Mouse (Mus musculus) hindbrain, embryonic 15.5 days (tissue): ENCODE measurements around the gene Phf14. TPM values are rescaled to one million over a fixed set of nuclear protein-coding genes. Genes with fewer than 3 reads are reported as not detected.
"Not testable (repeated sequence)": the region's sequence is repeated elsewhere in the genome, so short reads cannot be mapped to it uniquely, and the experiment has no call there.

Experiments
- ATAC-seq: fragments of 200-750 bp; cut with Nextera tagmentation; 2 replicates; pipeline ENCODE4 v1.8.0; 2017; ENCODE audit warnings: low read depth, moderate number of reproducible peaks, moderate TSS enrichment; ENCODE audit not compliant: low FRiP score
- H3K27ac ChIP-seq: fragments of 300-500 bp; sonication (generic); replicated peaks from 2 replicates; pipeline ENCODE4 v1.5.1; 2015; ENCODE audit warnings: mild to moderate bottlenecking, inconsistent platforms
- H3K27me3 ChIP-seq: fragments of 300-500 bp; sonication (generic); 2 replicates; pipeline ENCODE4 v1.6.1; 2015; ENCODE audit warnings: control low read depth, inconsistent platforms
- H3K36me3 ChIP-seq: fragments of 300-500 bp; sonication (generic); 2 replicates; pipeline ENCODE4 v1.6.1; 2015; ENCODE audit warnings: control low read depth, inconsistent platforms
- H3K4me1 ChIP-seq: fragments of 300-500 bp; sonication (generic); replicated peaks from 2 replicates; pipeline ENCODE4 v1.6.1; 2015; ENCODE audit warnings: control low read depth, inconsistent platforms
- H3K4me2 ChIP-seq: fragments of 300-500 bp; sonication (generic); 2 replicates; pipeline ENCODE4 v1.6.1; 2015; ENCODE audit warnings: moderate library complexity, mild to moderate bottlenecking, inconsistent platforms
- H3K4me3 ChIP-seq: fragments of 300-500 bp; sonication (generic); 2 replicates; pipeline ENCODE4 v1.5.1; 2015; ENCODE audit warnings: mild to moderate bottlenecking, inconsistent platforms
- H3K9ac ChIP-seq: fragments of 300-500 bp; sonication (generic); 2 replicates; pipeline ENCODE4 v1.6.1; 2015; ENCODE audit warnings: inconsistent platforms
- H3K9me3 ChIP-seq: fragments of 300-500 bp; sonication (generic); 2 replicates; pipeline ENCODE4 v1.6.1; 2016; ENCODE audit warnings: control low read depth, inconsistent platforms
- WGBS: fragments of 180-500 bp; shearing (Covaris S2); methylation state at CpG from one replicate; pipeline ENCODE4 v1.1.7; 2015; 5-methylcytosine and 5-hydroxymethylcytosine counted together
- polyA plus RNA-seq: library from polyadenylated mRNA; unstranded; fragments of >200 nt; fragmentation: Nextera tagmentation; extraction: Ambion mirVana; gene quantifications from 2 replicates; pipeline ENCODE4 v1.2.1, GENCODE M21; 2015

Phf14 gene
- polyA plus RNA-seq, 1 experiment from 2014 or later: 82.0 TPM

GRCm38 (mm10) chr6:12107326-12107725 is 199.7 kb downstream of the Phf14 start:
- H3K27me3 ChIP-seq: no peaks in the 10 kb centered on the region
- H3K9me3 ChIP-seq: no peaks in the 10 kb centered on the region
- no peaks in the 10 kb centered on the region for H3K36me3 ChIP-seq
- no peak overlapping the region for H3K4me2 ChIP-seq
- H3K27ac ChIP-seq: no peak overlapping the region
- H3K9ac ChIP-seq: no peak overlapping the region
- WGBS: 75% methylated on average over 10 of the region's 10 CpGs
- H3K4me3 ChIP-seq: no peak overlapping the region
- ATAC-seq: no peak
- no peaks in the 10 kb centered on the region for H3K4me1 ChIP-seq

GRCm38 (mm10) chr6:12107786-12108185 is 200.2 kb downstream of the Phf14 start:
- Histone ChIP-seq H3K36me3 (no peaks in the 10 kb centered on the region), H3K9ac (no peak overlapping the region), H3K4me3 (no peak overlapping the region), H3K4me1 (no peaks in the 10 kb centered on the region), H3K4me2 (no peak overlapping the region), H3K9me3 (no peaks in the 10 kb centered on the region), H3K27me3 (no peaks in the 10 kb centered on the region), H3K27ac (no peak overlapping the region)
- ATAC-seq: no peak
- 24% methylated on average over 8 of the region's 8 CpGs for WGBS

- H3K9ac ChIP-seq: no peak overlapping the region
- peaks cover 17% of the 10 kb centered on the region for H3K4me1 ChIP-seq
- H3K4me3 ChIP-seq: no peak overlapping the region
- no peaks in the 10 kb centered on the region for H3K9me3 ChIP-seq
- H3K27ac ChIP-seq: peak overlapping the region; percentile 58
- H3K36me3 ChIP-seq: no peaks in the 10 kb centered on the region
- WGBS: 28% methylated on average over 11 of the region's 11 CpGs
- ATAC-seq: peak; percentile 36; the same call in 1 of the 2 replicates
- no peaks in the 10 kb centered on the region for H3K27me3 ChIP-seq
- H3K4me2 ChIP-seq: no peak overlapping the region
Measured at GRCm38 (mm10) chr6:12116926-12117818, 209.6 kb downstream of the Phf14 start.

DNA sequence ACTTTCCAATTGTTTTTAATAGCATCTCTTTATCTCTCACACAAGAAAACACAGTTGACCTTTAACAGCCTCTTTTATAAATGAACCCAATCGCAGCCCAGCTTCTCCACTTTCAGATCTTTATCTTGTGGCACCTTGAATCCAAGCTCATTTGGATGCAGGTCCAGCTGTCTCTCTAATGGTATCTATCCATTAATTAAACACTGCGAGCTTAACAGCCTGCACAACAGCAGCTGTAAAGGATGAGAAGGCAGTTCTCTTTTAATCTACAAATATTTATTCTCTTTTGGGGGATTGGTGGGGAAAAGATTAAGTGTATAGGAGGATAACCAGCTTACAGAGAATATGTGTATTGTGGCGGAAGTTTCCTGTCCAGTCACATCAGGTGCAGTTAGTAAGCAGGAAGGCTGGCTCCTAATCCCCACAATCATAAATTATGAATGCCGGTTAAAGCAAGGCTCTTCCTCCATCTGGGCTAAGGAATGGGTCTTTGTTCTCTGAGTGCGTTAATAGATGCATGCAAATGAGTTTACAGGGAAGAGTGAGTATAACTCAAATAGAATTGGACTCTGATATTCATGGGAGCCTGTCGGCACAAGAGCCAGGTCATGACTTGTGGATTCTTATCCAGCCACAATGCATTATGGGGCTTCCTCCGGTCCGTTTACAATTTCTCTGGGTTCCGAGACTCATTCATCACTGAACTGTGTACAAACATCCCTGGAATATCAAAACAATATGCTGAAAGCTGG is 210.4 kb downstream of the Phf14 start:
- Histone ChIP-seq H3K27me3 (no peaks in the 10 kb centered on the region), H3K4me2 (peak overlapping the region; percentile 44), H3K4me3 (no peak overlapping the region), H3K4me1 (peaks cover 17% of the 10 kb centered on the region), H3K9me3 (no peaks in the 10 kb centered on the region), H3K9ac (no peak overlapping the region), H3K27ac (peak overlapping the region; percentile 58), H3K36me3 (no peaks in the 10 kb centered on the region)
- WGBS: 15% methylated on average over 9 of the region's 9 CpGs
- peak; percentile 81 for ATAC-seq

GRCm38 (mm10) chr6:12122759-12123158 is 215.2 kb downstream of the Phf14 start:
- H3K36me3 ChIP-seq: no peaks in the 10 kb centered on the region
- no peaks in the 10 kb centered on the region for H3K9me3 ChIP-seq
- H3K27ac ChIP-seq: no peak overlapping the region
- H3K9ac ChIP-seq: no peak overlapping the region
- no peaks in the 10 kb centered on the region for H3K27me3 ChIP-seq
- no peak overlapping the region for H3K4me3 ChIP-seq
- no peak for ATAC-seq
- no peak overlapping the region for H3K4me2 ChIP-seq
- H3K4me1 ChIP-seq: peaks cover 14% of the 10 kb centered on the region

- no peaks in the 10 kb centered on the region for H3K27me3 ChIP-seq
- H3K9ac ChIP-seq: no peak overlapping the region
- 0 out of 2 replicates have a peak overlapping the region, but pooled peaks have one; percentile 16 for H3K27ac ChIP-seq
- H3K4me3 ChIP-seq: no peak overlapping the region
- peak overlapping the region; percentile 32 for H3K4me2 ChIP-seq
- H3K9me3 ChIP-seq: no peaks in the 10 kb centered on the region
- 32% methylated on average over 17 of the region's 17 CpGs for WGBS
- no peaks in the 10 kb centered on the region for H3K36me3 ChIP-seq
- H3K4me1 ChIP-seq: peaks cover 7% of the 10 kb centered on the region
- peak; percentile 88 for ATAC-seq
Measured at GRCm38 (mm10) chr6:12125031-12125803, 217.6 kb downstream of the Phf14 start.

- not testable (repeated sequence) for H3K4me2 ChIP-seq, H3K9ac ChIP-seq, ATAC-seq, H3K4me3 ChIP-seq, H3K4me1 ChIP-seq, H3K36me3 ChIP-seq, H3K27ac ChIP-seq, H3K9me3 ChIP-seq, H3K27me3 ChIP-seq
- 87% methylated on average over 7 of the region's 7 CpGs for WGBS
Measured at GRCm38 (mm10) chr6:12126601-12127000, 219.0 kb downstream of the Phf14 start.

- Histone ChIP-seq H3K9ac (no peak overlapping the region), H3K27ac (no peak overlapping the region), H3K9me3 (no peaks in the 10 kb centered on the region), H3K36me3 (no peaks in the 10 kb centered on the region), H3K4me2 (no peak overlapping the region), H3K27me3 (no peaks in the 10 kb centered on the region), H3K4me1 (peaks cover 7% of the 10 kb centered on the region), H3K4me3 (no peak overlapping the region)
- WGBS: 91% methylated on average over 4 of the region's 4 CpGs
- no peak for ATAC-seq
Measured at GRCm38 (mm10) chr6:12127287-12127686, 219.7 kb downstream of the Phf14 start.

Other genes starting within 250 kb of the Phf14 start
- gene Ndufa4, start 312 bp upstream of the Phf14 start, polyA plus RNA-seq: 1,171 and 1,309 TPM in 2 replicates